Mouse (Mus musculus) limb, embryonic 14.5 days (tissue): ENCODE results near the gene Pard3b. TPM values are rescaled to one million over a fixed set of nuclear protein-coding genes. Genes with fewer than 3 reads are reported as not detected.

Source experiments
- ATAC-seq: fragments of 200-750 bp; cut with Nextera tagmentation; 2 replicates; pipeline ENCODE4 v1.8.0; 2017; ENCODE audit warnings: low read depth, moderate number of reproducible peaks, moderate TSS enrichment; ENCODE audit not compliant: low FRiP score
- DNase-seq: peaks from one replicate; pipeline ENCODE4 v3.0.0-alpha.2; 2015; ENCODE audit warnings: low spot score
- H3K27ac ChIP-seq: fragments of 300-500 bp; sonication (generic); replicated peaks from 2 replicates; pipeline ENCODE4 v1.5.1; 2014; ENCODE audit warnings: low read depth, mild to moderate bottlenecking, low read length, moderate library complexity, mixed read lengths
- H3K27me3 ChIP-seq: fragments of 300-500 bp; sonication (generic); 2 replicates; pipeline ENCODE4 v1.6.1; 2014; ENCODE audit warnings: low read length, mixed read lengths; ENCODE audit not compliant: control insufficient read depth, insufficient read depth
- H3K36me3 ChIP-seq: fragments of 300-500 bp; sonication (generic); 2 replicates; pipeline ENCODE4 v1.6.1; 2014; ENCODE audit warnings: mild to moderate bottlenecking, low read length, moderate library complexity, mixed read lengths; ENCODE audit not compliant: control insufficient read depth, insufficient read depth
- H3K4me1 ChIP-seq: fragments of 300-500 bp; sonication (generic); 2 replicates; pipeline ENCODE4 v1.6.1; 2014; ENCODE audit warnings: antibody characterized with exemption, low read length, mixed read lengths; ENCODE audit not compliant: control insufficient read depth, insufficient read depth
- H3K4me2 ChIP-seq: fragments of 300-500 bp; sonication (generic); replicated peaks from 2 replicates; pipeline ENCODE4 v1.6.1; 2014; ENCODE audit warnings: low read depth, mild to moderate bottlenecking, low read length, moderate library complexity; ENCODE audit not compliant: severe bottlenecking
- H3K4me3 ChIP-seq: fragments of 300-500 bp; sonication (generic); replicated peaks from 2 replicates; pipeline ENCODE4 v1.5.1; 2014; ENCODE audit warnings: low read length
- H3K9ac ChIP-seq: fragments of 300-500 bp; sonication (generic); 2 replicates; pipeline ENCODE4 v1.6.1; 2014; ENCODE audit warnings: mild to moderate bottlenecking, low read depth, low read length, moderate library complexity; ENCODE audit not compliant: severe bottlenecking
- H3K9me3 ChIP-seq: fragments of 300-500 bp; sonication (generic); 2 replicates; pipeline ENCODE4 v1.6.1; 2016; ENCODE audit warnings: low read length; ENCODE audit not compliant: control insufficient read depth
- POLR2A ChIP-seq: fragments of 200-500 bp; IDR thresholded peaks from 2 replicates; pipeline ENCODE4 v1.8.0; 2012; ENCODE audit warnings: inconsistent platforms, mild to moderate bottlenecking, moderate library complexity, borderline replicate concordance; ENCODE audit not compliant: insufficient read depth, insufficient read length; ENCODE audit errors: extremely low read depth
- WGBS: fragments of 180-500 bp; shearing (Covaris S2); extraction: QIAGEN DNeasy Blood & Tissue Kit; methylation state at CpG from one replicate; pipeline ENCODE4 v1.1.7; 2014; 5-methylcytosine and 5-hydroxymethylcytosine counted together
- polyA plus RNA-seq, 2 experiments: library from polyadenylated mRNA; depleted of rRNA in 1 of 2; stranded (reverse) in 1 of 2; unstranded in 1 of 2; fragments of >200 nt; fragmentation: Nextera tagmentation in 1 of 2; extraction: Ambion mirVana in 1 of 2; gene quantifications; 2 replicates each; pipeline versions ENCODE4 v1.2.1 to v1.2.3; 2012 to 2014

Gene Pard3b
- polyA plus RNA-seq, 2 experiments: 5.3 to 21.0 TPM

DNA sequence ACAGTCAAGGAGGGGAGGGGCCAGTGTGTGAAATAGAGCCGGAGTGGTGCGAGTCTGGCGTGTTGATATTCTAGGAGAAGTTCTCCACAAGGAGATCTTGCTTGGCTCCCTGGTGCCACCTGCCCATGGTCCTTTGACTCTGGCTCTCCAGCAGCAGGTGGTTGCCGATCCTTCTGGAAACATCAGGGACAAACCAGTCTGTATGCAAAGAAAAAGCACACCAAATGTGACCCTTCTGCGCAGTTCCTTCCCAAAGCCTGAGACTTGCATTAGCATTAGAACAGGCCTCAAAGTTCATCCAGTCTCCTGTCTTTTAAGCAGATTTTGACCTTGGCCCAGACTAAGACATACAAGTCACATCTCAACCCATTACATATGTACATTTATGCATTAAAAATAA is 1011.9 kb downstream of the Pard3b start:
- H3K9ac ChIP-seq: no peak overlapping the region
- no peak for DNase-seq

DNA sequence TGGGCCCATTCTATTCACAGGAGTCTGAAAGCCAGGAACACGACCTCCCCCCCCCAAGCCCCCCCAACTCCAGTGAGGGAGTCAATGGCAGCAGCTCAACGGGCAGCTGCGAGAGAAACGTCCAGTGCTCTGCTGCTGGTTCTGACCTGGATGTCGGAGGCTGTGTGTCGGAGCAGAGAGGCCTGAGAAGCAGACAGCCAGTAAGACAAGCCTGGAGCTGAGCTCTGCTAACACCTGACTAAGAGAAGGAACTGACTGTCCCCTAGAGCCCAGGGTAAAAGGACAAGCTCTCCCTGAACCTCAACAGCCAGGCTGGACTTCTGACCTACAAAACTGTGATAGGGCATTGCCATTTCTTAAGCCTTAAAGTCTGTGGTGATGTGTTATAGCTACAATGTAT is 1015.8 kb downstream of the Pard3b start:
- no peak overlapping the region for H3K27ac ChIP-seq
- no peaks in the 10 kb centered on the region for H3K36me3 ChIP-seq
- no peak for DNase-seq
- no peak overlapping the region for H3K4me3 ChIP-seq
- WGBS: 82% methylated on average over 6 of the region's 6 CpGs
- TF ChIP-seq POLR2A: no peak
- H3K9me3 ChIP-seq: no peaks in the 10 kb centered on the region
- no peak overlapping the region for H3K9ac ChIP-seq
- no peak overlapping the region for H3K4me2 ChIP-seq
- no peak for ATAC-seq
- no peaks in the 10 kb centered on the region for H3K27me3 ChIP-seq
- no peaks in the 10 kb centered on the region for H3K4me1 ChIP-seq

More for the DNA sequence above, 1011.9 kb downstream of the Pard3b start:
- no peak overlapping the region for H3K4me3 ChIP-seq
- WGBS: 92% methylated on average over 5 of the region's 5 CpGs
- no peak for ATAC-seq
- H3K27ac ChIP-seq: no peak overlapping the region
- no peak for TF ChIP-seq POLR2A
- H3K9me3 ChIP-seq: no peaks in the 10 kb centered on the region
- H3K27me3 ChIP-seq: no peaks in the 10 kb centered on the region
- no peaks in the 10 kb centered on the region for H3K36me3 ChIP-seq
- no peak overlapping the region for H3K4me2 ChIP-seq
- peaks cover 10% of the 10 kb centered on the region for H3K4me1 ChIP-seq

DNA sequence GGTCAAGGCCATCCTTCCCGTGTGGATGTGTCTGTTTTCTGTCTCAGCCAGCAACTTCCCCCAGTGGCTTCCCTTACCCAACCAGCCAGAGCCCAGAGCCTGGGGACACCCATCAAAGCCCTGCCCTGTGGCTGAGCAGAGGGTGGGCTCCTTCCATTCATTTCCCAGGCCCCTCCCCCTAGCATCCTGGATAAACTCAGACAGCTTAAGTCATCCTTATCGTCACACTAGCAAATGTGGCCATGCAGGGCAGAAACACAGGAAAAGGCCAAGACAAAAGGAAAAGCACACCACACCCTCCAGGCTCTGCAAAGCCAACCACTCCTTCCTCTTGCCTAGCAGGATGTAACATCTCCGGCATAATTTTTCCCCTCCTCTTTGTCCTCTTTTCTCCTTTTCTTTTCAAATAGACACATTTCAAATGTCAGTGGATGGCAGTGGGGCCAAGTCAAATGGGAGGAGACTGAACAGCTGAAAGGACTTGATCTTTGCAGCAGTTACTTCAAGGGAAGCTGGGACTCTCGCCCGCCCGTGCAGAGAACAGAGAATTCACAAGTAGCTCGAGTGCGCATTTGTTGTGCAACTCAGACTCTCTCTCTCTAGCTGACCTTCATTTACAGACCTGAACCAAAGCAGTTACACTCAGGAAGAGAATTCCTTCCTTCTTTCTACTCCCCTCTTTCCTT is 1026.5 kb downstream of the Pard3b start:
- Histone ChIP-seq H3K27me3 (no peaks in the 10 kb centered on the region), H3K4me3 (no peak overlapping the region), H3K4me2 (no peak overlapping the region), H3K27ac (no peak overlapping the region), H3K9ac (no peak overlapping the region), H3K9me3 (no peaks in the 10 kb centered on the region), H3K4me1 (no peaks in the 10 kb centered on the region), H3K36me3 (no peaks in the 10 kb centered on the region)
- DNase-seq: no peak
- no peak for ATAC-seq
- no peak for TF ChIP-seq POLR2A
- 64% methylated on average over 8 of the region's 8 CpGs for WGBS

DNA sequence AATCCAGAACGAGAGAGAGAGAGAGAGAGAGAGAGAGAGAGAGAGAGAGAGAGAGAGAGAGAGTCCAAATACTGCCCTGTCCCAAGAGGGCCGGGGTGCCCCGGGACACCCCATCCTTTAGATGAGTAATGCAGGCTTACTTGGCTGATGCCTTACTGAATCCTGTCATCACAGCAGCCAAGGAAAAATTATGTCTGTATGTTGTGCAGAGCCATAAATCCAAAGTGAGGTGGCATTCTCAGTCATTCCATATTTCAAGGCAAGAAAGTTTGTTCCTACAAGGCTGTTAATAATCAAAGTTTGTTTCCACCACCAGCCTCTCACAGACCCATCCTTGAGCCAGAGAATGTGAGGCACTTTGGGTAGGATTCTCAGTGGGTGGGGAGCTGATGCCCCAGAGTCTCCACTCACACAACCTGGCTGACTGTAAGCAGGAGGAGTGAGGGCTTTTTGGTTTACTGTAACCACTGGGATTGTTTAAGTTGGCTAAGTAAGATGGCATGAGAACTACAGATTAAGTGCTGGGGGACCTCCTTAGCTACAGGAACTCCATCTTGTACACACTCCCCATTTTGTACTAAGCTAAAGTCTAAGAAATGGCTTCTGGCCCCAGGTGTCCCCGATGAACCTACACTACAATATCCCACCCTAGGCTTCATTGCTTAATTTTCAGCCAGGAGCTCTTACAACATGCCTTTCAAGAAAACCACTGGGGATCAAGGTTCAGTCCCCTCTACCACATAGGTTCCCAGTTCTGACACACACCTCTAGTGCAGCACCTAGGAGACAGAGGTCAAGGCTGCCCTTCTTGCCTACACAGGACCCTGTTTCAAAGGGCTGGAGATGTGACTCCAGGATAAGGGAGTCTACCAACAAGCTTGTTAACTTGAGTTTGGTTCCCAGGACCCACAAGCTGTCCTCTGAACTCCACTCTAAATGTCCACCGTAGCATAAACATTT is 1027.4 kb downstream of the Pard3b start:
- H3K4me1 ChIP-seq: no peaks in the 10 kb centered on the region
- ATAC-seq: no peak

DNA sequence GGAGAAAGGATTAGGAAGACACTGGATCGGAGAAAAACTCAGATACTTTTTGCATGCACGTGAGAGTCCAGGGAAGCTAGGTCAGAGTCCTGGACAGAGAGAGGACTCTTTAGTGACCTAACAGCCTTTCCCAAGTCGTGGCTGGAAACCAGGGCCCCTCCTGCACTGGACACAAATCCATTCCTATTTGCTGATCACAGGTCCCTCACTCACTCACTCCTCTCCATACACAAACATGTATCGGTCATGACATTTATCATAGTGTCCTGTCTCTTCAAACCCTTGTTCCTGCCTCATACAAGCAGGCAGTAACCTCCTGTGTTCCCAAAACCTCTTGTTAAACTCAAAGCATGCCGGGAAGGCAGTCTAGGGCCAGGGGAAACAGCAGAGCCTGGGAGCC is 1028.2 kb downstream of the Pard3b start:
- no peak for TF ChIP-seq POLR2A
- no peak overlapping the region for H3K4me3 ChIP-seq
- no peak overlapping the region for H3K27ac ChIP-seq
- no peak for ATAC-seq
- H3K36me3 ChIP-seq: no peaks in the 10 kb centered on the region
- H3K9me3 ChIP-seq: no peaks in the 10 kb centered on the region
- no peak overlapping the region for H3K9ac ChIP-seq
- no peaks in the 10 kb centered on the region for H3K4me1 ChIP-seq
- no peaks in the 10 kb centered on the region for H3K27me3 ChIP-seq
- H3K4me2 ChIP-seq: no peak overlapping the region
- 77% methylated on average over 5 of the region's 5 CpGs for WGBS
- no peak for DNase-seq

More for the DNA sequence above, 1027.4 kb downstream of the Pard3b start:
- no peak for TF ChIP-seq POLR2A
- Histone ChIP-seq H3K4me3 (no peak overlapping the region), H3K27ac (no peak overlapping the region), H3K27me3 (no peaks in the 10 kb centered on the region), H3K36me3 (no peaks in the 10 kb centered on the region), H3K9ac (no peak overlapping the region), H3K9me3 (no peaks in the 10 kb centered on the region), H3K4me2 (no peak overlapping the region)
- WGBS: 83% methylated on average over 5 of the region's 5 CpGs
- DNase-seq: no peak
